16 mouse cellular contexts compared by ENCODE assay signal in the genomic region with DNA sequence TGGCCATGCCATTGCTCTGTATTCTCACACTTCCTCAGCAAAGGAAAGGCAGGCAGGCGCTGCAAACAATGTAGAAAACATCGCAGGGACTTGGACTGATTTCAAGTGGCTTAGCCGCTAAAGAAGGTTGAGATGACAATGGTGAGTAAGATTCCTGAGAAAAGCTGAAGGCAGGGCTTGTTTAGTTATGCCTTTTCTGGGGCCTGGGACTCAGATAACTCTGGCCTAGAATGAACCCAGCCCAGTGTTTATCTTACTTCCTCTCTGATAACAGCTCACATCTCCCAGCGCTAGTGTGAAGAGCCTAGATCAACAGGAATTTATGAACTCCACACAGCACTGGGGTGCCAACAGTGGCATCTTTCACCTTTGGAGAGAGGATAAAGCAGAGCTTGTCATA.
A peak's percentile ranks its signal among the peaks of the same experiment; 100 is the strongest.
DNase-seq lines count a peak whose midpoint lies in the region; ATAC-seq lines count a peak whose summit lies in the region.
"Had no signal": no experiment of that assay in that cellular context is flagged by ENCODE, and none has a peak within 500 bp of the region (broad histone marks: within the 10 kb centered on the region; RNA-seq: fewer than 3 reads in every experiment).

No protein-coding gene starts in this region.

- peaks cover 34% of the 10 kb centered on the region for H3K4me1 ChIP-seq in heart, embryonic 11.5 days (ENCODE audit: control insufficient read depth, insufficient read depth, low read length)
- H3K4me1 ChIP-seq in forebrain, embryonic 16.5 days (replicated peaks; ENCODE audit: control insufficient read depth, insufficient read depth, low read length): no peaks in the 10 kb centered on the region

- no peaks in the 10 kb centered on the region for H3K9me3 ChIP-seq in heart, embryonic 11.5 days (replicated peaks; ENCODE audit: control insufficient read depth, low read length)
- H3K9me3 ChIP-seq in forebrain, embryonic 16.5 days (ENCODE audit: control insufficient read depth, low read length): no peaks in the 10 kb centered on the region
- H3K9me3 ChIP-seq: forebrain, embryonic 13.5 days; megakaryocyte, embryonic 14.5 days had no signal

- peak overlapping the region; percentile 27 for H3K4me2 ChIP-seq in heart, embryonic 11.5 days
- H3K4me2 ChIP-seq in forebrain, embryonic 16.5 days (ENCODE audit: low read length): no peak overlapping the region
- H3K4me2 ChIP-seq: forebrain, embryonic 13.5 days; hindbrain, embryonic 14.5 days had no signal

- ATAC-seq in heart, embryonic 11.5 days (replicated peaks; ENCODE audit: insufficient number of reproducible peaks, low FRiP score, low TSS enrichment): no peak
- ATAC-seq in forebrain, embryonic 16.5 days: no peak
- ATAC-seq: forebrain, embryonic 13.5 days had no signal

- no peak for DNase-seq in heart, postnatal 4 days
- DNase-seq in urinary bladder, postnatal 14 days (ENCODE audit: low spot score): peak; percentile 29
- no peak for DNase-seq in urinary bladder, postnatal 4 days (ENCODE audit: low spot score in 2 of 2)
- DNase-seq in lung, postnatal 10 days: peak; percentile 56
- DNase-seq in right cerebral cortex, adult 2 months (ENCODE audit: low spot score in 2 of 2): no peak
- no peak for DNase-seq in kidney, adult 9 months
- DNase-seq: cerebellum, postnatal 10 days; gastrocnemius, adult 2 months; left cerebral cortex, postnatal 4 days; right cerebral cortex, postnatal 25 days; thymus, adult 2 months had no signal

- H3K27me3 ChIP-seq in heart, embryonic 11.5 days (ENCODE audit: control insufficient read depth, insufficient read depth, low read length): no peaks in the 10 kb centered on the region
- no peaks in the 10 kb centered on the region for H3K27me3 ChIP-seq in forebrain, embryonic 16.5 days (replicated peaks; ENCODE audit: control insufficient read depth, insufficient read depth, low read length)
- H3K27me3 ChIP-seq: forebrain, embryonic 13.5 days had no signal

- H3K27ac ChIP-seq in heart, embryonic 11.5 days (ENCODE audit: low read depth, low read length): 0 out of 2 replicates have a peak overlapping the region, but pooled peaks have one; percentile 41
- H3K27ac ChIP-seq in forebrain, embryonic 16.5 days (ENCODE audit: low read length): no peak overlapping the region
- H3K27ac ChIP-seq: forebrain, embryonic 13.5 days; gastrocnemius, adult 2 months; hindbrain, embryonic 14.5 days had no signal

- 7% methylated on average over 4 of the region's 4 CpGs for WGBS in heart, embryonic 11.5 days (ENCODE audit: insufficient replicate concordance)
- 37% methylated on average over 4 of the region's 4 CpGs for whole genome bisulfite sequencing in forebrain, embryonic 16.5 days

- H3K9ac ChIP-seq in heart, embryonic 11.5 days (ENCODE audit: low read depth, low read length): no peak overlapping the region
- H3K9ac ChIP-seq in forebrain, embryonic 16.5 days (replicated peaks; ENCODE audit: low read depth, low read length): no peak overlapping the region
- H3K9ac ChIP-seq: forebrain, embryonic 13.5 days; hindbrain, embryonic 14.5 days had no signal

- H3K36me3 ChIP-seq in heart, embryonic 11.5 days (ENCODE audit: control insufficient read depth, insufficient read depth, low read length): no peaks in the 10 kb centered on the region
- no peaks in the 10 kb centered on the region for H3K36me3 ChIP-seq in forebrain, embryonic 16.5 days (ENCODE audit: control insufficient read depth, insufficient read depth)

- no peak overlapping the region for H3K4me3 ChIP-seq in heart, embryonic 11.5 days (ENCODE audit: low read depth, low read length)
- no peak overlapping the region for H3K4me3 ChIP-seq in forebrain, embryonic 16.5 days (replicated peaks; ENCODE audit: low read length)
- H3K4me3 ChIP-seq: forebrain, embryonic 13.5 days; gastrocnemius, adult 2 months; megakaryocyte, embryonic 14.5 days had no signal

Comparison
In these comparisons a context has a peak if more than half of its experiments do, and no peak if none do; other contexts are left out.
1. DNase-seq: peak in urinary bladder, postnatal 14 days (single experiment) and lung, postnatal 10 days (single experiment); none in heart, postnatal 4 days (single experiment), urinary bladder, postnatal 4 days (0 of 2), right cerebral cortex, adult 2 months (0 of 2) and kidney, adult 9 months (single experiment).